Mouse (Mus musculus): ENCODE measurements around the gene Fam107a. TPM values are rescaled to one million over a fixed set of nuclear protein-coding genes. Genes with fewer than 3 reads are reported as not detected.

The Fam107a gene
- polyA plus RNA-seq, 1 experiment from 2014 or later, result 8.2 TPM

DNA sequence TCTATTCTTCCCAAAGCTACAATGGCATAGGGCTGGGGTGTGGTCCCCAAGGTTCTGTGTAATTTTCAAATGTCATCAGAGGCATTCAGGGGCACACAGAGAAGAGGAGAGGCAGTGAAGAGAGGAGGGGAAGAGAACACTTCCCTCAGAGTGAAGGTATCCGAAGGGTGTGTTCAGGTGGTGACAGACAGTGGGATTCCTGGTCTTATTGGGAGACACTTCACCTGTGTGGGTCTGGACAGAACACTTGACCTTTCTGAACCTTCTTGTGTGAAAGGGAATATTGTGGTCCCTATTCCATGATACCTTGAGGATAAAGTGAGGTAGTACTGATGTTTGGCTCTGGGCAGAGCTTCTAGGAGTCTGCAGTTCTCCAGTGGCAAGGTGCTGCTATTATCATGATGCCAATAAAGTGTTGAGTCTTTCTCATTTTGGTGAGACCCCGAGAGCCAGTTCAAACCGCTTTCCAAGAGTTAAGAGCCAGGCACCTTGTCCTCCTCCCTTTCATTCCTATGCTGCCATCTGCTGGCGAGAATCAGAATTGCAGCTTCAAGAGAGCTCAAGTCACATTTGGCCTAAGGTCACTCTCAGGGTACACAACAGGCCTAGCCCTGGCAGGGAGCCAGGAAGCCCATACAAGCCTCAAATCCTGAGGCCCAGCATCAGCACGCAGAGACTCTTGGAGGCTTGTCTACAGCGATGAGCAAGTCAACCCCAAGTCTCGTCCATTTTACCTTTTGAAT, 28.6 kb upstream of the Fam107a start:
- peak; percentile 85 for DNase-seq (ENCODE audit: low spot score)
- peak; percentile 99 for TF ChIP-seq CTCF (IDR thresholded peaks at IDR 0.05; ENCODE audit: low read depth)
- no peaks in the 10 kb centered on the region for H3K4me1 ChIP-seq (replicated peaks; ENCODE audit: insufficient read depth, low read length)
- H3K27ac ChIP-seq, result no peak overlapping the region
- H3K27me3 ChIP-seq (ENCODE audit: insufficient read depth, low read length), result no peaks in the 10 kb centered on the region
- H3K9ac ChIP-seq (ENCODE audit: low read depth, low read length), result no peak overlapping the region
- H3K36me3 ChIP-seq (ENCODE audit: insufficient read depth, low read length), result no peaks in the 10 kb centered on the region
- 26% methylated on average over 7 of the region's 7 CpGs for WGBS
- peak; percentile 50; the same call in 1 of the 2 replicates for ATAC-seq (replicated peaks; ENCODE audit: low FRiP score, low read depth)
- H3K9me3 ChIP-seq (replicated peaks; ENCODE audit: low read length), result no peaks in the 10 kb centered on the region
- no peak overlapping the region for H3K4me3 ChIP-seq (replicated peaks; ENCODE audit: low read depth, low read length)
- H3K4me2 ChIP-seq (ENCODE audit: low read length), result no peak overlapping the region

GRCm38 (mm10) chr14:8345566-8345965, 27.7 kb upstream of the Fam107a start:
- Histone ChIP-seq H3K36me3 (ENCODE audit: insufficient read depth, low read length) (no peaks in the 10 kb centered on the region), H3K27ac (no peak overlapping the region), H3K4me2 (ENCODE audit: low read length) (no peak overlapping the region), H3K4me3 (replicated peaks; ENCODE audit: low read depth, low read length) (no peak overlapping the region), H3K9me3 (replicated peaks; ENCODE audit: low read length) (no peaks in the 10 kb centered on the region), H3K4me1 (replicated peaks; ENCODE audit: insufficient read depth, low read length) (no peaks in the 10 kb centered on the region), H3K9ac (ENCODE audit: low read depth, low read length) (no peak overlapping the region), H3K27me3 (ENCODE audit: insufficient read depth, low read length) (no peaks in the 10 kb centered on the region)
- TF ChIP-seq CTCF (IDR thresholded peaks at IDR 0.05; ENCODE audit: low read depth), result peak; percentile 32; the same call in 1 of the 2 replicates
- ATAC-seq (replicated peaks; ENCODE audit: low FRiP score, low read depth) (no peak), DNase-seq (ENCODE audit: low spot score) (no peak)
- WGBS, result 60% methylated on average over 4 of the region's 4 CpGs

GRCm38 (mm10) chr14:8342509-8343106, 24.8 kb upstream of the Fam107a start:
- DNase-seq (ENCODE audit: low spot score), result no peak
- 51% methylated on average over 4 of the region's 5 CpGs for WGBS
- no peak for TF ChIP-seq CTCF (IDR thresholded peaks at IDR 0.05; ENCODE audit: low read depth)

GRCm38 (mm10) chr14:8340226-8340625, 22.4 kb upstream of the Fam107a start:
- H3K27me3 ChIP-seq (ENCODE audit: insufficient read depth, low read length), result no peaks in the 10 kb centered on the region

More at GRCm38 (mm10) chr14:8342509-8343106, 24.8 kb upstream of the Fam107a start:
- H3K4me3 ChIP-seq (replicated peaks; ENCODE audit: low read depth, low read length), result no peak overlapping the region
- H3K27me3 ChIP-seq (ENCODE audit: insufficient read depth, low read length), result no peaks in the 10 kb centered on the region
- H3K9ac ChIP-seq (ENCODE audit: low read depth, low read length), result no peak overlapping the region
- no peaks in the 10 kb centered on the region for H3K36me3 ChIP-seq (ENCODE audit: insufficient read depth, low read length)
- H3K9me3 ChIP-seq (replicated peaks; ENCODE audit: low read length), result no peaks in the 10 kb centered on the region
- H3K4me2 ChIP-seq (ENCODE audit: low read length), result no peak overlapping the region
- no peaks in the 10 kb centered on the region for H3K4me1 ChIP-seq (replicated peaks; ENCODE audit: insufficient read depth, low read length)
- no peak for ATAC-seq (replicated peaks; ENCODE audit: low FRiP score, low read depth)
- H3K27ac ChIP-seq, result no peak overlapping the region

DNA sequence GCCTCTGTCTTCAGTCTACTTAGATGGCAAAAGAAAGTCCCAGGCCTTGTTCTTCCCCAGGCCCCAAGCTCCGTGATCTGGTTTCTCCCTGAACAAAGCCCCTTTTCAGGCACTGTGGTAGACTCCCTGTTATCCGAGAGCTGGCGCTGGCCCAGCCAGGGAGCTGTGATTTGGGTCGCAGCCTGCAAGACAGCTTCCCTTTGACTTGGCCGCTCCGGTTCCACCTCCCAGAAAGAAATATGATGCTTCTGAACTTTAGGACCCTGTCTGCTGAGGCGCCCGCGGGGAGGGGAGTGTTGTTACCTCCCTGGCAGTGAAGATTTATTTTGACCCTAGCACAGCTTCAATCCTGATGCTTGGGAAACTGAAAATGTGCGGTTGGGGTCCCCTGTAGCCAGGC, 18.1 kb upstream of the Fam107a start:
- peak overlapping the region; percentile 37 for H3K27ac ChIP-seq
- peak; percentile 90 for DNase-seq (ENCODE audit: low spot score)
- no peak overlapping the region for H3K4me3 ChIP-seq (replicated peaks; ENCODE audit: low read depth, low read length)
- H3K9ac ChIP-seq (ENCODE audit: low read depth, low read length), result no peak overlapping the region
- no peaks in the 10 kb centered on the region for H3K9me3 ChIP-seq (replicated peaks; ENCODE audit: low read length)
- TF ChIP-seq CTCF (IDR thresholded peaks at IDR 0.05; ENCODE audit: low read depth), result no peak
- no peaks in the 10 kb centered on the region for H3K36me3 ChIP-seq (ENCODE audit: insufficient read depth, low read length)
- WGBS, result 11% methylated on average over 10 of the region's 10 CpGs
- peak; percentile 44 for ATAC-seq (replicated peaks; ENCODE audit: low FRiP score, low read depth)
- no peak overlapping the region for H3K4me2 ChIP-seq (ENCODE audit: low read length)
- peaks cover 20% of the 10 kb centered on the region for H3K4me1 ChIP-seq (replicated peaks; ENCODE audit: insufficient read depth, low read length)
- no peaks in the 10 kb centered on the region for H3K27me3 ChIP-seq (ENCODE audit: insufficient read depth, low read length)

More at GRCm38 (mm10) chr14:8340226-8340625, 22.4 kb upstream of the Fam107a start:
- no peaks in the 10 kb centered on the region for H3K9me3 ChIP-seq (replicated peaks; ENCODE audit: low read length)
- ATAC-seq (replicated peaks; ENCODE audit: low FRiP score, low read depth) (no peak), DNase-seq (ENCODE audit: low spot score) (no peak)
- no peaks in the 10 kb centered on the region for H3K36me3 ChIP-seq (ENCODE audit: insufficient read depth, low read length)
- no peak overlapping the region for H3K4me2 ChIP-seq (ENCODE audit: low read length)
- WGBS, result 72% methylated on average over 4 of the region's 4 CpGs
- no peak overlapping the region for H3K27ac ChIP-seq
- no peak overlapping the region for H3K4me3 ChIP-seq (replicated peaks; ENCODE audit: low read depth, low read length)
- no peak for TF ChIP-seq CTCF (IDR thresholded peaks at IDR 0.05; ENCODE audit: low read depth)
- H3K9ac ChIP-seq (ENCODE audit: low read depth, low read length), result no peak overlapping the region
- H3K4me1 ChIP-seq (replicated peaks; ENCODE audit: insufficient read depth, low read length), result peaks cover 4% of the 10 kb centered on the region; the same call in 1 of the 2 replicates

DNA sequence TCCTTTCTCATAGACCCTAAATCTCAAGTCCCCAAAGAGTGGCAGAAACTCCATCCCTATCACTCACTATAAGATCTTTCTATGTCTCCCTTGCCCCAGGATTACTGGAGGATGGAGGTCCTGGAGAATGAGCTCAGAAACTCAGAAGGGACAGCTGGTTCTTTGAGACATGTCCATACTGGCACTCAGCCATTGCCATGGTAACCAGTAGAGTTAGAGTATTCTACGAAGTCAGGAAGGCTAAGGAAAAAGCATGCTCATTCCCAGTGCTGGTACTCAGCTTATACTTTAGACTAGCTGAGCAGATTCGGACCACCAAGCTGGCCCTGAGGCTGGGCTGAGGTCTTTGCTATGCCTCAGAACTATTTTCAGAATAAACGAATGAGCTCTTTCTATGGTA, 16.7 kb upstream of the Fam107a start:
- no peaks in the 10 kb centered on the region for H3K9me3 ChIP-seq (replicated peaks; ENCODE audit: low read length)
- H3K27ac ChIP-seq, result no peak overlapping the region
- TF ChIP-seq CTCF (IDR thresholded peaks at IDR 0.05; ENCODE audit: low read depth), result no peak
- no peak overlapping the region for H3K4me2 ChIP-seq (ENCODE audit: low read length)
- WGBS, result 75% methylated on average over 3 of the region's 3 CpGs
- no peak overlapping the region for H3K9ac ChIP-seq (ENCODE audit: low read depth, low read length)
- H3K27me3 ChIP-seq (ENCODE audit: insufficient read depth, low read length), result no peaks in the 10 kb centered on the region
- H3K36me3 ChIP-seq (ENCODE audit: insufficient read depth, low read length), result no peaks in the 10 kb centered on the region
- H3K4me3 ChIP-seq (replicated peaks; ENCODE audit: low read depth, low read length), result no peak overlapping the region
- peaks cover 20% of the 10 kb centered on the region for H3K4me1 ChIP-seq (replicated peaks; ENCODE audit: insufficient read depth, low read length)
- no peak for DNase-seq (ENCODE audit: low spot score)
- no peak for ATAC-seq (replicated peaks; ENCODE audit: low FRiP score, low read depth)
